ENCODE assay signal across 8 mouse cellular contexts in the genomic region with DNA sequence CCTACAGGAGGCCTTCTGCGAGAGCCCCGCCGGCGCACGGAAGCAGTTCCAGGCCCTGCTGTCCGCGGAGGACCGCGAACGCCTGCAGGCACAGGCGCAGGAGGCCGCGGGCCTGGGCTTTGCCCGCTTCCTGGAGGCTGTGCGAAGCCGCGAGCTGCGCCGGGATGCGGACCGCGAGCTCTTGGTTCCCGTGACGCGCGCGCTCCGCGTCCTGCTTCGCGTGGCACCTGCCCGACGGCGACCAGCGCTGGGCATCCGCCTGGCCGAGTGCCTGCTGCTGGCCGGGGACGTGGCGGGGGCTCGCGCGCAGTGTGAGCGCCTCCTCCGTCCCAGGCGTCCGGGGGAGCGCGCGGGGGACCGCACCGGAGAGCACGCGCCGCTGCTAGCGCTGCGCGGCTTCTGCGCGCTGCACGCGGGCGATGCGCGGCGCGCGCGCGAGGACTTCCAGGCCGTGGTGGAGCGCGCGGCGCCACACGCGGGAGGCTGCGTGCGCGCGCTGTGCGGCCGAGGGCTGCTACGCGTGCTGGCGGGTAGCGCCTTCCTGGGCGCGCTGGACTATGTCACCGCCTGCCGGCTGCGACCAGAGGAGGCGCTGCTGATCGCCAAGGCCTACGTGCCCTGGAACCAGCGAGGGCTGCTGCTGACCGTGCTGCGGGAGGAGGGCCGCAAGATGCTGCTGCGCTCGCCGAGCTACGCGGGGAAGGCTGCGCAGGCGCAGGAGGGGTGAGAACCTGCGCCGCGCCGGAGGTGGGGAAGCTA. TPM values are rescaled to one million over a fixed set of nuclear protein-coding genes. Genes with fewer than 3 reads are reported as not detected.
DNase-seq lines count a peak whose midpoint lies in the region; ATAC-seq lines count a peak whose summit lies in the region.

No protein-coding gene starts in this region.

- peak overlapping the region; percentile 43 for H3K4me3 ChIP-seq in intestine, embryonic 14.5 days (ENCODE audit: low read depth, low read length)

- H3K27me3 ChIP-seq in intestine, embryonic 14.5 days (replicated peaks; ENCODE audit: control insufficient read depth, insufficient read depth, low read length) = peaks cover 28% of the 10 kb centered on the region

- WGBS in intestine, embryonic 14.5 days = under 1% methylated on average over 110 of the region's 110 CpGs

- H3K27ac ChIP-seq in intestine, embryonic 14.5 days (ENCODE audit: low read depth) = no peak overlapping the region

- peak overlapping the region; percentile 35 for H3K9ac ChIP-seq in intestine, embryonic 14.5 days (ENCODE audit: low read length)

- no peaks in the 10 kb centered on the region for H3K36me3 ChIP-seq in intestine, embryonic 14.5 days (ENCODE audit: control insufficient read depth, insufficient read depth, low read length)

- DNase-seq in adrenal gland, postnatal 4 days (ENCODE audit: low spot score in 2 of 2) = peak; percentile 35 to 39
- peak; percentile 88 for DNase-seq in embryo, embryonic 9.5 days (ENCODE audit: extremely low spot score)
- DNase-seq in intestine, embryonic 14.5 days (ENCODE audit: low spot score) = peak; percentile 88
- DNase-seq in left cerebral cortex, adult 8-10 months (ENCODE audit: low spot score in 2 of 2) = peak; percentile 78 to 93
- DNase-seq in lung, postnatal 36 days = peak; percentile 70
- DNase-seq in right cerebral cortex, adult 18-20 months = peak; percentile 96
- no peak for DNase-seq in adipocyte (ENCODE audit: low spot score)

- H3K9me3 ChIP-seq in intestine, embryonic 14.5 days (ENCODE audit: control insufficient read depth, low read length) = no peaks in the 10 kb centered on the region

- H3K4me1 ChIP-seq in intestine, embryonic 14.5 days (replicated peaks; ENCODE audit: control insufficient read depth, insufficient read depth, low read length) = 0 out of 2 replicates have a peak, but pooled peaks cover 3% of the 10 kb centered on the region

- peak overlapping the region; percentile 72 for H3K4me2 ChIP-seq in intestine, embryonic 14.5 days (ENCODE audit: low read length)

- ATAC-seq in granulocyte monocyte progenitor cell, adult 5-6 weeks (replicated peaks; ENCODE audit: poor library complexity, severe bottlenecking) = peak; percentile 94
- ATAC-seq in intestine, embryonic 14.5 days (replicated peaks; ENCODE audit: low FRiP score, low TSS enrichment, low read depth) = peak; percentile 92

RNA-seq across cellular contexts. Expression of a gene that starts 13.5 kb away (rescaled TPM):
- total RNA-seq in adrenal gland, postnatal 4 days (2021) = under 1 TPM; 0.65 to 0.76 TPM
- not detected in 2 replicates for total RNA-seq in granulocyte monocyte progenitor cell, adult 5-6 weeks (2014; fragmentation: Nextera tagmentation)
- not detected in 2 replicates for total RNA-seq in granulocyte monocyte progenitor cell, adult 5-6 weeks (2017)
- polyA plus RNA-seq in intestine, embryonic 14.5 days (2014; fragmentation: Nextera tagmentation; extraction: Ambion mirVana) = not detected in 2 replicates
- 1 to 10 TPM in 2 of 4 experiments, under 1 TPM in 2; 0.37 to 1.2 (median 0.78) TPM for total RNA-seq in left cerebral cortex, adult 8-10 months (2022)

RNA-seq across cellular contexts. Expression of a gene that starts 18.6 kb away (rescaled TPM):
- under 1 TPM; 0.31 to 0.62 TPM for total RNA-seq in adrenal gland, postnatal 4 days (2021)
- 0.17 TPM in 1 of 2 replicates, not detected in the other for total RNA-seq in granulocyte monocyte progenitor cell, adult 5-6 weeks (2014; fragmentation: Nextera tagmentation)
- total RNA-seq in granulocyte monocyte progenitor cell, adult 5-6 weeks (2017) = not detected in 2 replicates
- polyA plus RNA-seq in intestine, embryonic 14.5 days (2014; fragmentation: Nextera tagmentation; extraction: Ambion mirVana) = 0.12 and 0.30 TPM in 2 replicates
- 1 to 10 TPM; 2.8 to 5.0 (median 4.4) TPM for total RNA-seq in left cerebral cortex, adult 8-10 months (2022)

RNA-seq across cellular contexts. Expression of a gene that starts 43.0 kb away (rescaled TPM):
- 10 to 100 TPM; 35.7 to 41.1 TPM for total RNA-seq in adrenal gland, postnatal 4 days (2021)
- total RNA-seq in granulocyte monocyte progenitor cell, adult 5-6 weeks (2014; fragmentation: Nextera tagmentation) = 6.9 and 8.5 TPM in 2 replicates
- total RNA-seq in granulocyte monocyte progenitor cell, adult 5-6 weeks (2017) = 2.9 and 6.7 TPM in 2 replicates
- 37.1 and 39.8 TPM in 2 replicates for polyA plus RNA-seq in intestine, embryonic 14.5 days (2014; fragmentation: Nextera tagmentation; extraction: Ambion mirVana)
- 10 to 100 TPM; 56.5 to 68.1 (median 60.5) TPM for total RNA-seq in left cerebral cortex, adult 8-10 months (2022)
